Mouse (Mus musculus) limb, embryonic 15.5 days (tissue): ENCODE data around the gene Etfa. TPM values are rescaled to one million over a fixed set of nuclear protein-coding genes. Genes with fewer than 3 reads are reported as not detected.
A peak's percentile ranks its signal among the peaks of the same experiment; 100 is the strongest.

Source experiments
- ATAC-seq: fragments of 200-750 bp; cut with Nextera tagmentation; 2 replicates; pipeline ENCODE4 v1.8.0; 2017; ENCODE audit warnings: low read depth, moderate TSS enrichment; ENCODE audit not compliant: insufficient number of reproducible peaks, low FRiP score, low TSS enrichment
- H3K27ac ChIP-seq: fragments of 300-500 bp; sonication (generic); 2 replicates; pipeline ENCODE4 v1.5.1; 2015; ENCODE audit warnings: moderate library complexity, mild to moderate bottlenecking, inconsistent platforms
- H3K27me3 ChIP-seq: fragments of 300-500 bp; sonication (generic); 2 replicates; pipeline ENCODE4 v1.6.1; 2015; ENCODE audit warnings: inconsistent platforms
- H3K36me3 ChIP-seq: fragments of 300-500 bp; sonication (generic); 2 replicates; pipeline ENCODE4 v1.6.1; 2015; ENCODE audit warnings: inconsistent platforms
- H3K4me1 ChIP-seq: fragments of 300-500 bp; sonication (generic); 2 replicates; pipeline ENCODE4 v1.6.1; 2015; ENCODE audit warnings: inconsistent platforms
- H3K4me2 ChIP-seq: fragments of 300-500 bp; sonication (generic); 2 replicates; pipeline ENCODE4 v1.6.1; 2015; ENCODE audit warnings: mild to moderate bottlenecking, inconsistent platforms
- H3K4me3 ChIP-seq: fragments of 300-500 bp; sonication (generic); 2 replicates; pipeline ENCODE4 v1.5.1; 2015; ENCODE audit warnings: mild to moderate bottlenecking, inconsistent platforms
- H3K9ac ChIP-seq: fragments of 300-500 bp; sonication (generic); 2 replicates; pipeline ENCODE4 v1.6.1; 2015; ENCODE audit warnings: inconsistent platforms
- H3K9me3 ChIP-seq: fragments of 300-500 bp; sonication (generic); 2 replicates; pipeline ENCODE4 v1.6.1; 2016; ENCODE audit warnings: inconsistent platforms
- WGBS: fragments of 180-500 bp; shearing (Covaris S2); methylation state at CpG from one replicate; pipeline ENCODE4 v1.1.7; 2015; 5-methylcytosine and 5-hydroxymethylcytosine counted together
- polyA plus RNA-seq: library from polyadenylated mRNA; unstranded; fragments of >200 nt; fragmentation: Nextera tagmentation; extraction: Ambion mirVana; gene quantifications from 2 replicates; pipeline ENCODE4 v1.2.1, GENCODE M21; 2015

Gene Etfa
- polyA plus RNA-seq, result 188 and 191 TPM in 2 replicates

DNA sequence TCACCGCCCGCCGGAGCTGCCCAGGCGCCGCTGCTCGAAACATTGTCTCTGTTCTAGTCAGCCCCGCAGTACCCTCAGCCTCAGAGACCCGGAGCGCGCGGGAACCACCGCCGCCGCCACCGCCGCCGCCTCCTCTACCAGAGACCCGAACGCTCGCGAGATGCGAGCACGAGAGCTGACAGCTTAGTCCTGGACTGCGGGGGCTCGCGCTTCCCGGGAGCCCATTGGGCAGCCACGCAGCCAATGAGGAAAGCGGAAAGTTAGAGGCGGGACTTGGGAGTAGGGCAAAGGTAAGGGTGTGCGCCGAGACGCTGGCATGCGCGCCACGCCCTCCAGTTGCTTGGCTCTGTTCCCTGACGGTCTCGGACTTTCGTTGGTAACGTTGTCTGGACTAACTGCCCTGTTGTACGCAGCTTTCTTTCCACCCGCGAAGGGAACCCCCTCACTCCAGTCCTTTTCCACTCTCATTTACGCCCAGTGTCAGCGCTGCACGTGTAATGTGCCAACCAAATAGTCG lies at the start of gene Etfa:
Gene Etfa (minus strand): TSS at position 217 of the 517 bp plus-strand sequence.
- Histone ChIP-seq H3K27ac (peak within 1 kb of the TSS; percentile 90), H3K4me1 (peaks cover 4% of the 10 kb centered on the region), H3K4me2 (peak within 1 kb of the TSS; percentile 80), H3K9me3 (no peaks in the 10 kb centered on the region), H3K27me3 (0 out of 2 replicates have a peak, but pooled peaks cover 7% of the 10 kb centered on the region), H3K9ac (peak within 1 kb of the TSS; percentile 92), H3K36me3 (no peaks in the 10 kb centered on the region), H3K4me3 (peak within 1 kb of the TSS; percentile 91)
- ATAC-seq, result peak; percentile 98
- under 1% methylated on average over 47 of the region's 47 CpGs for WGBS

DNA sequence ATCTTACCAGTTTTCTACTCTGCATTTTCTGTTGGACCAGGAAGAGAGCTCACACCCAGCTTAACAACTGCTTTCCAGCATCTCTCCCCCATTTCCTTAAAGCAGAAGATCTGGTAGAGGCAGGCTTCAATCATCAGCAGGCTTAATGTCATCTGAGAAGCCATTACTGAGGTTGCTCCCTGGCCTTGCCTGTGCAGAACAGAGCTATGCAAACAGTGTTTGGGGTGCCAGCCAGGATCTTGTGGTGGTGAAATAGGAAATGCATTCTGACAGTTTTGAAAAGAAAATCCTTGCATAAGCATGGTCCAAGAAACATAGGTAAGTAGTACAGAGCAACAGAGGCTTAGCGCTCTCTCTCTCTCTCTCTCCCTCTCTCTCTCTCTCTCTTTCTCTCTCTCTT lies 48.9 kb upstream of the Etfa start:
- 85% methylated on average over 1 of the region's 1 CpGs for WGBS
- Histone ChIP-seq H3K36me3 (no peaks in the 10 kb centered on the region), H3K9me3 (no peaks in the 10 kb centered on the region), H3K4me2 (no peak overlapping the region), H3K9ac (no peak overlapping the region), H3K4me3 (no peak overlapping the region), H3K27me3 (no peaks in the 10 kb centered on the region), H3K4me1 (0 out of 2 replicates have a peak, but pooled peaks cover 2% of the 10 kb centered on the region), H3K27ac (no peak overlapping the region)
- ATAC-seq, result no peak

DNA sequence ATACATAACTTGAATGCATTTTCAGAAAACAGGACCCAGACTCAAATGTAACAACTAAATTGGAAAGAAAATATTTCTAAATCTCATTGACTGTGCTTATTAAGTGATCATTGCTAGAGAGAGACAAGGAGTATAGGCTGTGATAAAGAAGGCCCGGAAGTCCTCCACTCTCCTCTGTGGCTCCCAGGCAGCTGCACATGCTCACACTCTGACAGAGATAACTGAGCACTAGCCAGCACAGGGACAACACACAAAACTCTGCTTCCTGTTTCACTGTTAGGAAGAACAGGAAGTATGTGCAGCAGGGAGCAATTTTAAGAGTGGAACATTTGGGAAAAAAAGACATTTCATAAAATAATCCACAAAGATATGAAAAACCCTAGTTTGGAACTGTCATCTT lies 42.9 kb upstream of the Etfa start:
- no peak overlapping the region for H3K4me2 ChIP-seq
- WGBS, result 60% methylated on average over 1 of the region's 1 CpGs
- no peak for ATAC-seq

DNA sequence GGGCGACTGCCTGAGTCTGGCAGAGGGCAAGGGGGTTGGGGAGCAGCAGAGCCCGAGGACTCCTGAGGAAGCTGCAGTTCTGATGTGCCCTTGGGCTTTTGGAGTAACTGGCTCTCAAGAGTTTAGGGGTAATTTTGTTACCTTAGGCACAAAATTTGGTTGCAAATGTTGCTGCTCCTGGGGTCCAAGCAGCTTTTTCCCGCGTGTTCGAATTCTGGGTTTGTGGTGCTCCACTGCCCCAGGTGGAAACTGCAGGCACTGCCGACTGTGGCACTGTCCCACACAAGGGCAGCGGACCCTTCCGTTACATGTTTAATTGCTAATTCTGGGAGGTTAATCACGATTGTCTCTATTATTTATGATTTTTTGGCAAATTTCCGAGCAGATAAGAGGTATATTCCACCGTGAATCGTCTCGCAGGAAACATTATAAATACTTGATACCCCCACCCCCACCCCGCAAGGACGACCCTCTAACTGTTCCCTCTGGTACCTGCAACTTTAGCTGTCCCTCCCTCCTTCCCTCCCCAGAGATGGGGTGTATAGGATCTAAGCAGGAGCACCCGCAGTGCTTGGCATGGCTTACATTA lies 37.4 kb upstream of the Etfa start:
- no peak for ATAC-seq
- Histone ChIP-seq H3K27ac (no peak overlapping the region), H3K4me2 (0 out of 2 replicates have a peak overlapping the region, but pooled peaks have one; percentile 3), H3K9ac (no peak overlapping the region), H3K27me3 (peaks cover 56% of the 10 kb centered on the region), H3K4me3 (no peak overlapping the region), H3K36me3 (no peaks in the 10 kb centered on the region), H3K9me3 (no peaks in the 10 kb centered on the region), H3K4me1 (peaks cover 25% of the 10 kb centered on the region)
- WGBS, result 9% methylated on average over 16 of the region's 16 CpGs

More for the DNA sequence above, 42.9 kb upstream of the Etfa start:
- no peaks in the 10 kb centered on the region for H3K9me3 ChIP-seq
- H3K36me3 ChIP-seq, result no peaks in the 10 kb centered on the region
- no peak overlapping the region for H3K27ac ChIP-seq
- no peak overlapping the region for H3K9ac ChIP-seq
- H3K4me1 ChIP-seq, result 0 out of 2 replicates have a peak, but pooled peaks cover 2% of the 10 kb centered on the region
- peaks cover 2% of the 10 kb centered on the region for H3K27me3 ChIP-seq
- no peak overlapping the region for H3K4me3 ChIP-seq

DNA sequence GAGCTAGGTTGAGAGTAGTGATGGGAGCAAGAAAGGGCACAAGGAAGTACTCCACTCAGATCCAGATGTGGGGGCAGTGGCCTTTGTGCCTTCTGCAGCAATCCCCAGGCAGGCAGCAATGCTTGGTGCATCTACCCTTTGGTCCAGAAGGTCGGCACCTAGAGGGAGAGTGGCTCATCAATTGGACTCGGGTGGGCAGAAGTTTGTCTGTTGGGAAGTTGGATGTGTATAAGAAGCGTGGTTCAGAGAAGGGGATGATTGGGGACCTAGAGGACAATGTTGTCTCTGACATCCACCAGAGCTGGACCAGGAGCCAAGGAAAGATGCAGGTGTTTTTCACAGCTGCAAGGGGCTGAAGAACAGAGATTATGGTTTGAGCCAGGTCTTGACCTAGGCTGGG lies 36.8 kb upstream of the Etfa start:
- Histone ChIP-seq H3K9ac (no peak overlapping the region), H3K9me3 (no peaks in the 10 kb centered on the region), H3K27ac (no peak overlapping the region), H3K4me3 (no peak overlapping the region), H3K4me1 (peaks cover 30% of the 10 kb centered on the region), H3K27me3 (peaks cover 61% of the 10 kb centered on the region), H3K36me3 (no peaks in the 10 kb centered on the region), H3K4me2 (no peak overlapping the region)
- no peak for ATAC-seq
- 20% methylated on average over 3 of the region's 3 CpGs for WGBS

DNA sequence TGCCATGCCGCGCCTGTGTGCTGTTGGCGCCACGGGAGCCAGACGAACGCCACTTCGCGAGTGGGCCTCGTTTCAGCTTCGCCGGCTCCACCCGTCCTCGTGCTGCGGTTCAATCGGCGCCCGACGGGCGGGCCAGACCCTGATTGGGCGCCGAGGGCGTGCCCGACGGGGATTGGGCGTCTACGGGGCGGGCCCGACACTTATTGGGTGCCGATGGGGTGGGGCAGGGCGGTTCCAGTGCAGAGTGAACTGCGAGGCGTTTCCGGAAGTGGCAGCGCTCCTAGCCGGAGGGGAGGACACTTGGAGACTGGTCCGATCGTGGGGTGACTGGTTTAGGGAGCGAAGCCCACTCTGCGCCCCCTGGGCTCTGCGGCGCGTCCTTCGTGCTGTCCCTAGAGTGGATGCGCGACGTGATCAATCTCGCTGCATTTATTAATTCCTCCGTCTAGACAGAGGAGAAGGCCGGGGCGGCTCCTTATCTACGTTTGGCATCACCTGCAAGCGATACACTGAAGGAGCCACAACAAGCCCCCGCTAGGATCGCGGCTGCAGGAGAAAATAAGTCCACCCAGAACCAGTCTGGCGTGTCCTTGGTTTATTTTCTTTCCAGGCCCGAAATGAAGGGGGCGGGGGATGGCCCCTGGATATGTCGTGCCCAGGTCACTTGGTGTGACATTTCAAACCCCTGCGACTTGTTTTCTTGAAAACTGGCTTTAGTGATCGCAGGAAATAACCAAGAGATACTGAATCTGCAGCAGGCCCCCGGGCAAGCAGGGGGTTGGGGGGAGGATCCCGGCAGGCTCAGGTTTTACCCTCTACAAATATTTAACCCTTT lies 34.4 kb upstream of the Etfa start:
- Histone ChIP-seq H3K4me3 (peak overlapping the region; percentile 33), H3K27me3 (peaks cover 86% of the 10 kb centered on the region), H3K27ac (no peak overlapping the region), H3K4me2 (peak overlapping the region; percentile 48), H3K9me3 (no peaks in the 10 kb centered on the region), H3K36me3 (no peaks in the 10 kb centered on the region), H3K4me1 (peaks cover 45% of the 10 kb centered on the region), H3K9ac (no peak overlapping the region)
- peak; percentile 17; the same call in 1 of the 2 replicates for ATAC-seq
- WGBS, result 2% methylated on average over 63 of the region's 63 CpGs

DNA sequence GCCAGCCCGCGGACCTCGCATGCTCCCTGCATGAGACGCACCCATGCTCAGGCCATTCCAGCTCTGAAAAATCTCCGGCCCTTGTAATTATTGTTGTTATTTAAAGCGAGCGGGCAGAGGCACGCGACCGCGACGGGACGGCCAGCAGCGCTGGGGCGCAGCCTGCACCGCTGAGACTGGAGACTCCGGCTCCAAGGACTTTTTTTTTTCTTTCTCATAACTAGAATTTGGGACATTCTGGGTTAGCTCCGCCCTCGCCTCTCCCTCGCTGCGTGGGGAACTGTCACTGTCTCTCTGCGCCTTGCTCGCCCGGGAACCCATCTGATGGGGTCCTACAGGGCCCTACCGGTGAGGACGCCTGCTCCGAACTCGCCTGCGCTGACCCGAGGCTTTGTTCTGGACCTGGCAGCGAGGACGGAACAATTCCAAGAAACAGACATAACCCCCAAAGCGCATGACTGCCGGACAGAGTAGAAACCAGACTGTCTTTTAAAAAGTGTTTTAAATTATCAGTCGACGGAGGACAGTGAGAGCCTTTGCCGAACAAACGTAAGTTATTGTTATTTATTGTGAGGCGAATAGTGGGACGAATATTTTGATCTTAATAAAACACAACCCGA lies 33.6 kb upstream of the Etfa start:
- no peaks in the 10 kb centered on the region for H3K9me3 ChIP-seq
- peaks cover 93% of the 10 kb centered on the region for H3K27me3 ChIP-seq
- no peaks in the 10 kb centered on the region for H3K36me3 ChIP-seq
- peaks cover 52% of the 10 kb centered on the region for H3K4me1 ChIP-seq
- no peak for ATAC-seq
- peak overlapping the region; percentile 48 for H3K4me2 ChIP-seq
- H3K4me3 ChIP-seq, result peak overlapping the region; percentile 33
- H3K27ac ChIP-seq, result no peak overlapping the region
- H3K9ac ChIP-seq, result no peak overlapping the region
- 6% methylated on average over 41 of the region's 41 CpGs for WGBS

DNA sequence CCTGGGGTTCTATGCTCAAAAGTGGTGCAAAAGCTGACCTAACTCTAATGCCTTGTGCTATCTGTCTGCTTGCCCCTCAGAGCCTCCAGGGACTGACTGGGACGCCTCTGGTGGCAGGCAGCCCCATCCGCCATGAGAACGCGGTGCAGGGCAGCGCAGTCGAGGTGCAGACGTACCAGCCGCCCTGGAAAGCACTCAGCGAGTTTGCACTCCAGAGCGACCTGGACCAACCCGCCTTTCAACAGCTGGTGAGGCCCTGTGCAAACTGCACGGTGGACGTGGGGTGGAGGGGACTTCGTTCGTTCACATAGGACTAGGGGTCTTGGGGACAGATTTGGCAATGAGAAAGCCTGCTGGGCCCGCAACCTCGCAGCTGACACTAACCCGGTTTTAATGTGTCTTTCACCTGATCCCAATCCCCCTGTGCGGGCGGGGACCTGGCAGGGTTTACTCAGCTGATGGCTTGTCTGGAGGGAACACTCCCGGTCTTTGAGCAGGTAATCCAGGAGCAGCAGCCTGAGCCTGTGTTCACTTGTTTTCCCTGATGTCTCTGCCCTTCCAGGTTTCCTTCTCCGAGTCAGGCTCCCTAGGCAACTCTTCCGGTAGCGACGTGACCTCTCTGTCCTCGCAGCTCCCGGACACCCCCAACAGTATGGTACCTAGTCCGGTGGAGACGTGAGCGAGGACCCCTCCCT lies 33.0 kb upstream of the Etfa start:
- WGBS, result 2% methylated on average over 30 of the region's 30 CpGs
- ATAC-seq, result no peak
- H3K27me3 ChIP-seq, result peaks cover 96% of the 10 kb centered on the region
- peaks cover 57% of the 10 kb centered on the region for H3K4me1 ChIP-seq
- H3K4me2 ChIP-seq, result peak overlapping the region; percentile 48
- no peak overlapping the region for H3K9ac ChIP-seq
- H3K27ac ChIP-seq, result no peak overlapping the region
- no peaks in the 10 kb centered on the region for H3K36me3 ChIP-seq
- peak overlapping the region; percentile 33 for H3K4me3 ChIP-seq
- H3K9me3 ChIP-seq, result no peaks in the 10 kb centered on the region

DNA sequence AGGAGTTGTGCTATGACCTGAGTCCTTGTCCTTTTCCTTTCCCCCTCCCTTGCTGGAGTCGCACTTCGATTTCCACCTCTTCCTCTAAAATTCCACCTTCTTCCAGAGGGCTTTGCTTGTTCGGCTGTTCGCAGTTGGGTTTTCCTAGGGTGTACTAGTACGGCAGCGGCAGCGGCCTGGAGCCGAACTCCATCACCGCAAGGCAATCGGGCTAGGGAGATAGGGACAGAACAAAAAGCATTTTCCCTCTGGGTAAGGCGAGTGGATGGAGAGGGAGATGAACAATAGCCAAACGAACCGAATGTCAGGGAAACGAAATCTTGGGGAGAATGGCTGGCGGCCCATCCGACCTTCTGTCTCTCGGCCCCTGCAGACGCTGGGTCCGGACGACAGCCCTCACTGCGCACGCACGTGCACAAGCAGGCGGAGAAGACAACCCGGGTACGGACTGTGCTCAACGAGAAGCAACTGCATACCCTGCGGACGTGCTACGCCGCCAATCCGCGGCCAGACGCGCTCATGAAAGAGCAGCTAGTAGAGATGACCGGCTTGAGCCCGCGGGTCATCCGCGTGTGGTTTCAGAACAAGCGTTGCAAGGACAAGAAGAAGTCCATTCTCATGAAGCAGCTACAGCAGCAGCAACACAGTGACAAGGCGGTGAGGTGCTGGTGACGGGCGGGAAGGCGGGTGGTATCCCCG lies 31.8 kb upstream of the Etfa start:
- H3K4me3 ChIP-seq, result peak overlapping the region; percentile 17
- no peak overlapping the region for H3K27ac ChIP-seq
- ATAC-seq, result no peak
- H3K4me2 ChIP-seq, result peak overlapping the region; percentile 34
- no peak overlapping the region for H3K9ac ChIP-seq
- no peaks in the 10 kb centered on the region for H3K9me3 ChIP-seq
- WGBS, result 5% methylated on average over 46 of the region's 46 CpGs
- peaks cover 95% of the 10 kb centered on the region for H3K27me3 ChIP-seq
- H3K4me1 ChIP-seq, result peaks cover 61% of the 10 kb centered on the region
- H3K36me3 ChIP-seq, result no peaks in the 10 kb centered on the region

DNA sequence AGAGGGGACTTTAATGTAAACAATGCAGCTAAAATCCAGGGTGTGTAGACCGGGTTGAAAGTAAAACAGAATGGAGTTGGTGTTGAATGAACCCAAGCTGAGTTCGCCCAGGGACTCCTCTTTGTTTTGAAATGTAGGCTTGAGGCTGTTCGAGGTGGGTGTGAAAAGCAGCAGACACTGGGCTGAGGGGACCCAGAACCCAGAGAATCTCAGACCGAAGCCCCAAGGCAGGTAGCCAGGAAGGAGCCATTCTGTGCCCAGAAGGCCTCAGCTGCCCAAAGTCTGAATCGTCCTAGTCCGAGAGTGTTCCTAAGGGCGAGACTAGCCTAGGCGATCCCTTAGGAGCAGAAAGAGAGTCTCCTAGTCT lies 31.3 kb upstream of the Etfa start:
- Histone ChIP-seq H3K27ac (no peak overlapping the region), H3K4me1 (peaks cover 61% of the 10 kb centered on the region), H3K36me3 (no peaks in the 10 kb centered on the region), H3K9ac (no peak overlapping the region), H3K9me3 (no peaks in the 10 kb centered on the region), H3K4me3 (no peak overlapping the region), H3K27me3 (peaks cover 95% of the 10 kb centered on the region), H3K4me2 (no peak overlapping the region)
- ATAC-seq, result no peak
- WGBS, result 37% methylated on average over 8 of the region's 8 CpGs
